In genomic region chr10:78418791-78419190, GRCm38 (mm10) we compare ENCODE assay signal across 11 mouse cellular contexts. TPM values are rescaled to one million over a fixed set of nuclear protein-coding genes. Genes with fewer than 3 reads are reported as not detected.
DNase-seq lines count a peak whose midpoint lies in the region.
"Had no signal": no experiment of that assay in that cellular context is flagged by ENCODE, and none has a peak within 500 bp of the region (broad histone marks: within the 10 kb centered on the region; RNA-seq: fewer than 3 reads in every experiment).

No protein-coding gene starts in this region.

- DNase-seq in adrenal gland, adult 8-10 months = peak; percentile 56
- DNase-seq in adrenal gland, postnatal 25 days = no peak
- peak; percentile 75 for DNase-seq in adrenal gland, postnatal 14 days
- peak; percentile 61 to 75 for DNase-seq in adrenal gland, postnatal 36 days
- DNase-seq in T-cell, adult 2 months (ENCODE audit: low spot score) = no peak
- DNase-seq: cerebellum, adult 11-12 months; cerebellum, adult 2 months; cerebellum, adult 9-10 months; cerebellum, postnatal 10 days; cerebellum, postnatal 25 days; forebrain, postnatal 0 days had no signal

RNA-seq across cellular contexts. Expression of gene Rrp1, which starts 5.9 kb away (rescaled TPM):
- total RNA-seq in adrenal gland, adult 8-10 months (2022) = 100 to 1,000 TPM; 215 to 262 (median 251) TPM
- total RNA-seq in adrenal gland, postnatal 25 days (2021) = 228 and 255 TPM in 2 replicates
- total RNA-seq in adrenal gland, postnatal 14 days (2021) = 199 and 221 TPM in 2 replicates
- 100 to 1,000 TPM; 243 to 258 TPM for total RNA-seq in adrenal gland, postnatal 36 days (2021)

RNA-seq across cellular contexts. Expression of gene Cstb, which starts 6.7 kb away (rescaled TPM):
- total RNA-seq in adrenal gland, adult 8-10 months (2022) = 100 to 1,000 TPM; 276 to 340 (median 329) TPM
- total RNA-seq in adrenal gland, postnatal 25 days (2021) = 257 and 265 TPM in 2 replicates
- total RNA-seq in adrenal gland, postnatal 14 days (2021) = 176 and 179 TPM in 2 replicates
- 100 to 1,000 TPM; 268 to 380 TPM for total RNA-seq in adrenal gland, postnatal 36 days (2021)

RNA-seq across cellular contexts. Expression of gene Pdxk, which starts 46.0 kb away (rescaled TPM):
- total RNA-seq in adrenal gland, adult 8-10 months (2022) = 10 to 100 TPM; 31.7 to 46.1 (median 42.1) TPM
- total RNA-seq in adrenal gland, postnatal 25 days (2021) = 23.2 and 24.1 TPM in 2 replicates
- 21.5 and 26.2 TPM in 2 replicates for total RNA-seq in adrenal gland, postnatal 14 days (2021)
- 10 to 100 TPM; 26.4 to 27.3 TPM for total RNA-seq in adrenal gland, postnatal 36 days (2021)

Comparison
In these comparisons a context has a peak if more than half of its experiments do, and no peak if none do; other contexts are left out.
1. DNase-seq: peak in adrenal gland, adult 8-10 months (single experiment), adrenal gland, postnatal 14 days (single experiment) and adrenal gland, postnatal 36 days (2 of 2); none in adrenal gland, postnatal 25 days (single experiment) and T-cell, adult 2 months (single experiment).